Mouse (Mus musculus): ENCODE data around the gene Stk40. TPM values are rescaled to one million over a fixed set of nuclear protein-coding genes. Genes with fewer than 3 reads are reported as not detected.
A peak's percentile ranks its signal among the peaks of the same experiment; 100 is the strongest.

The Stk40 gene
- total and polyA plus RNA-seq, 2 experiments from 2014 or later = 14.9 to 19.6 TPM

GRCm38 (mm10) chr4:126113943-126114342, 10.2 kb downstream of the Stk40 start:
- WGBS = 23% methylated on average over 6 of the region's 6 CpGs
- ATAC-seq (no peak), DNase-seq (peak; percentile 34)
- no peak overlapping the region for H3K4me2 ChIP-seq (ENCODE audit: low read depth)
- H3K36me3 ChIP-seq (ENCODE audit: insufficient read depth) = no peaks in the 10 kb centered on the region
- no peaks in the 10 kb centered on the region for H3K9me3 ChIP-seq (ENCODE audit: low read length)
- no peaks in the 10 kb centered on the region for H3K27me3 ChIP-seq (ENCODE audit: insufficient read depth, low read length)
- no peak overlapping the region for H3K9ac ChIP-seq
- H3K4me3 ChIP-seq (ENCODE audit: low read depth, low read length) = no peak overlapping the region
- TF ChIP-seq CTCF (IDR thresholded peaks at IDR 0.05; ENCODE audit: low read depth) = peak; percentile 55
- H3K4me1 ChIP-seq (ENCODE audit: insufficient read depth) = peaks cover 16% of the 10 kb centered on the region
- H3K27ac ChIP-seq (ENCODE audit: low read depth, low read length) = no peak overlapping the region

- 93% methylated on average over 9 of the region's 9 CpGs for WGBS
- Histone ChIP-seq H3K4me1 (ENCODE audit: insufficient read depth) (peaks cover 11% of the 10 kb centered on the region), H3K4me3 (ENCODE audit: low read depth, low read length) (no peak overlapping the region), H3K27ac (ENCODE audit: low read depth, low read length) (no peak overlapping the region), H3K27me3 (ENCODE audit: insufficient read depth, low read length) (no peaks in the 10 kb centered on the region), H3K4me2 (ENCODE audit: low read depth) (no peak overlapping the region), H3K9me3 (ENCODE audit: low read length) (no peaks in the 10 kb centered on the region), H3K9ac (no peak overlapping the region), H3K36me3 (ENCODE audit: insufficient read depth) (no peaks in the 10 kb centered on the region)
- DNase-seq (no peak), ATAC-seq (no peak)
- TF ChIP-seq CTCF (IDR thresholded peaks at IDR 0.05; ENCODE audit: low read depth) = no peak
These were observed 11.7 kb downstream of the Stk40 start for GRCm38 (mm10) chr4:126115411-126115810.

GRCm38 (mm10) chr4:126115871-126116521, 12.2 kb downstream of the Stk40 start:
- Histone ChIP-seq H3K36me3 (ENCODE audit: insufficient read depth) (no peaks in the 10 kb centered on the region), H3K9me3 (ENCODE audit: low read length) (no peaks in the 10 kb centered on the region), H3K27me3 (ENCODE audit: insufficient read depth, low read length) (no peaks in the 10 kb centered on the region), H3K4me1 (ENCODE audit: insufficient read depth) (peaks cover 5% of the 10 kb centered on the region; the same call in 1 of the 2 replicates), H3K4me2 (ENCODE audit: low read depth) (no peak overlapping the region), H3K27ac (ENCODE audit: low read depth, low read length) (no peak overlapping the region), H3K9ac (no peak overlapping the region), H3K4me3 (ENCODE audit: low read depth, low read length) (no peak overlapping the region)
- DNase-seq = no peak
- WGBS = 72% methylated on average over 6 of the region's 6 CpGs
- ATAC-seq = no peak
- TF ChIP-seq CTCF (IDR thresholded peaks at IDR 0.05; ENCODE audit: low read depth) = no peak

- 63% methylated on average over 8 of the region's 8 CpGs for WGBS
- no peaks in the 10 kb centered on the region for H3K27me3 ChIP-seq (ENCODE audit: insufficient read depth, low read length)
- H3K4me1 ChIP-seq (ENCODE audit: insufficient read depth) = peaks cover 3% of the 10 kb centered on the region; the same call in 1 of the 2 replicates
- ATAC-seq (no peak), DNase-seq (no peak)
- no peak overlapping the region for H3K9ac ChIP-seq
- H3K4me3 ChIP-seq (ENCODE audit: low read depth, low read length) = no peak overlapping the region
- H3K36me3 ChIP-seq (ENCODE audit: insufficient read depth) = no peaks in the 10 kb centered on the region
- no peaks in the 10 kb centered on the region for H3K9me3 ChIP-seq (ENCODE audit: low read length)
- no peak for TF ChIP-seq CTCF (IDR thresholded peaks at IDR 0.05; ENCODE audit: low read depth)
- H3K27ac ChIP-seq (ENCODE audit: low read depth, low read length) = no peak overlapping the region
- no peak overlapping the region for H3K4me2 ChIP-seq (ENCODE audit: low read depth)
These were observed 13.4 kb downstream of the Stk40 start for GRCm38 (mm10) chr4:126117116-126117515.

GRCm38 (mm10) chr4:126118651-126119050, 14.9 kb downstream of the Stk40 start:
- Histone ChIP-seq H3K4me3 (ENCODE audit: low read depth, low read length) (no peak overlapping the region), H3K9me3 (ENCODE audit: low read length) (no peaks in the 10 kb centered on the region), H3K4me2 (ENCODE audit: low read depth) (no peak overlapping the region), H3K27ac (ENCODE audit: low read depth, low read length) (0 out of 2 replicates have a peak overlapping the region, but pooled peaks have one; percentile 22), H3K27me3 (ENCODE audit: insufficient read depth, low read length) (no peaks in the 10 kb centered on the region), H3K4me1 (ENCODE audit: insufficient read depth) (peaks cover 3% of the 10 kb centered on the region; the same call in 1 of the 2 replicates), H3K9ac (no peak overlapping the region), H3K36me3 (ENCODE audit: insufficient read depth) (peaks cover 1% of the 10 kb centered on the region)
- ATAC-seq = peak; percentile 59
- no peak for DNase-seq
- no peak for TF ChIP-seq CTCF (IDR thresholded peaks at IDR 0.05; ENCODE audit: low read depth)
- 57% methylated on average over 4 of the region's 4 CpGs for WGBS

- Histone ChIP-seq H3K27me3 (ENCODE audit: insufficient read depth, low read length) (no peaks in the 10 kb centered on the region), H3K4me3 (ENCODE audit: low read depth, low read length) (no peak overlapping the region), H3K36me3 (ENCODE audit: insufficient read depth) (peaks cover 3% of the 10 kb centered on the region), H3K4me2 (ENCODE audit: low read depth) (no peak overlapping the region), H3K9ac (no peak overlapping the region), H3K4me1 (ENCODE audit: insufficient read depth) (peaks cover 3% of the 10 kb centered on the region; the same call in 1 of the 2 replicates), H3K27ac (ENCODE audit: low read depth, low read length) (no peak overlapping the region), H3K9me3 (ENCODE audit: low read length) (no peaks in the 10 kb centered on the region)
- DNase-seq (no peak), ATAC-seq (no peak)
- no peak for TF ChIP-seq CTCF (IDR thresholded peaks at IDR 0.05; ENCODE audit: low read depth)
- WGBS = 75% methylated on average over 1 of the region's 1 CpGs
These were observed 15.3 kb downstream of the Stk40 start for GRCm38 (mm10) chr4:126119051-126119450.

GRCm38 (mm10) chr4:126120052-126120451, 16.3 kb downstream of the Stk40 start:
- WGBS = 82% methylated on average over 5 of the region's 5 CpGs
- Histone ChIP-seq H3K27ac (ENCODE audit: low read depth, low read length) (no peak overlapping the region), H3K9me3 (ENCODE audit: low read length) (no peaks in the 10 kb centered on the region), H3K4me3 (ENCODE audit: low read depth, low read length) (no peak overlapping the region), H3K27me3 (ENCODE audit: insufficient read depth, low read length) (no peaks in the 10 kb centered on the region), H3K4me1 (ENCODE audit: insufficient read depth) (peaks cover 3% of the 10 kb centered on the region; the same call in 1 of the 2 replicates), H3K4me2 (ENCODE audit: low read depth) (no peak overlapping the region), H3K9ac (no peak overlapping the region), H3K36me3 (ENCODE audit: insufficient read depth) (peaks cover 5% of the 10 kb centered on the region)
- no peak for TF ChIP-seq CTCF (IDR thresholded peaks at IDR 0.05; ENCODE audit: low read depth)
- no peak for ATAC-seq
- no peak for DNase-seq

All from forebrain, postnatal 0 days (tissue).